Mouse (Mus musculus): ENCODE results near the gene Fam169b. TPM values are rescaled to one million over a fixed set of nuclear protein-coding genes. Genes with fewer than 3 reads are reported as not detected.
A peak's percentile ranks its signal among the peaks of the same experiment; 100 is the strongest.

Gene Fam169b
- 1 to 10 TPM; 1.1 to 1.7 TPM for total RNA-seq (2021)
- long read RNA-seq, experiment 1, partial matches to known transcripts = 0 of 1 reads
- long read RNA-seq, experiment 1, other reads (novel, unspliced or antisense) = 1 of 1 reads
- long read RNA-seq, experiment 2, partial matches to known transcripts = 0 of 1 reads
- long read RNA-seq, experiment 2, other reads (novel, unspliced or antisense) = 1 of 1 reads

GRCm38 (mm10) chr7:68273515-68273914 is at the start of gene Fam169b:
Fam169b (plus strand) TSS chr7:68273839.
- no peak for DNase-seq (ENCODE audit: low spot score in 2 of 2)

DNA sequence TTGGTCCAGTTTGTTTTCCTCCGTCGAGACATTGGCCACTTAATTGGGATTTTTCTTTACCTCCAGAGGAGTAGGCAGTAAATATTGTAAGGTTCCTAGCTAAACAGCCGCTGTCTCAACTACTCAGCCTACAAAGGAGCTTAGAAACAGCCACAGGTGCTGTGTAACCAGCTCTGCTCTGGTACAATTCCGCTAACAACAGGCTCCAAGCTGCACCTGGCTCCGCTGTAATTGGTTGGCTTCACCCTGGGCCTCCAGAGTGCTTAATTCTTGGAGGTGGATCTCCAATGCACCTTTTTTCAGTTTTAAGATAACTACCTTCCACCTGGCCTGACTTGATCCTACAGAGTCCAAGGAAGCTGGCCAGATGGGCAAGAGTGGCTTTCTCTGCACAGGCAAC is 49.6 kb upstream of the Fam169b start:
- DNase-seq (ENCODE audit: low spot score in 2 of 2) = no peak

DNA sequence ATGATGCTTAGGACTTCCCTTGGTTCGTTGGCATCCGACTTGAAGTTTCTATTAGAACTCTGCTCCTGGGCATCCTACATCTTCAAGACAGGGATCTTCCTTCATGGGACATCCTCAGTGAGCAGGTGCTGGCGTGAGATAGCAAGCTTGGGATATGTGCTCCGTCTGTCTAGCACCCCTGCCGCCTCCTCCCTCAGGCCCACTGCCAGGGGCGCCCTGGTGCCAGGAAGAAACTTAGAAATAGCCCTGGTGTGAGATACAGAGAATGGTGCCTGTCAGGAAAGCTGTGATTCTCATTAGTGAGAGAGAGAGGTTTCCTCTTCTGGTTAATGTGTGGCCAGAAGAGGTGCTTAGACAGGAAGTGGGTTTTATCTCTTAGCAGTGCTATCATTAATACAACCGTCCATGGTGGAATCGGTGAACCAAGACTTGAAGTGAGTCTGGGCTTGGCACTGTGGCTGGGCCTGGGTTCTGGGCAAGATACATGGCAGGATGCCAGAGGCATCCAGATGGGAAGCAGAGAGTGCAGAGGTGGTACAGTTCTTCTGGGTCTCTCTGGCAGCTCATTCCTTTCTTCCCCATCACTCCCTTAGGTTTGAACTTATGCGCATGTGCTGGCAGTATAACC is 48.1 kb upstream of the Fam169b start:
- peak; percentile 35 to 51 for DNase-seq (ENCODE audit: low spot score in 2 of 2)

GRCm38 (mm10) chr7:68227021-68227420 is 46.6 kb upstream of the Fam169b start:
- DNase-seq (ENCODE audit: low spot score in 2 of 2) = no peak

- no peak for DNase-seq (ENCODE audit: low spot score in 2 of 2)
Measured at GRCm38 (mm10) chr7:68227621-68228020, 46.0 kb upstream of the Fam169b start.

- no peak for DNase-seq (ENCODE audit: low spot score in 2 of 2)
Measured at GRCm38 (mm10) chr7:68228491-68228890, 45.1 kb upstream of the Fam169b start.

DNA sequence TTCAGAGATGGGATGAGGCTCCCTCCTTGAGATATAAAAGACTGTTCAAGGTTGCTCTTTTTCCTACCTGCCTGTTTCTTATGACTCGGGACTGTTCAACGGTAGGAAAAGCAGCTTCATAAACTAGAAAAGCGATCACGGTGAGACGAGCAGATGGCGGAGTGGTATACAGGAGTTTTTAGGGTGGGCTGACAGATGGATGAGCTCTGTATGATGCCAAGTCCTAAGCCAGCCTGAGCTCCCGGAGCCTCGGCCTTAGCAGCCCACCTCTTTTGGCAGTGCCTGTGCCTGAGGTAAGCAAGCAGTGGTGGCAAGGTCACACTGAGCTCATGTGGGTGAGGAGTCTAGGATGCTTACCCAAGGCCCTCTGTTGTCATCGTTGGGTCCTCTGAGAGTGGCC is 42.8 kb upstream of the Fam169b start:
- no peak for DNase-seq (ENCODE audit: low spot score in 2 of 2)

- DNase-seq (ENCODE audit: low spot score in 2 of 2) = no peak
Measured at GRCm38 (mm10) chr7:68232521-68232920, 41.1 kb upstream of the Fam169b start.

DNA sequence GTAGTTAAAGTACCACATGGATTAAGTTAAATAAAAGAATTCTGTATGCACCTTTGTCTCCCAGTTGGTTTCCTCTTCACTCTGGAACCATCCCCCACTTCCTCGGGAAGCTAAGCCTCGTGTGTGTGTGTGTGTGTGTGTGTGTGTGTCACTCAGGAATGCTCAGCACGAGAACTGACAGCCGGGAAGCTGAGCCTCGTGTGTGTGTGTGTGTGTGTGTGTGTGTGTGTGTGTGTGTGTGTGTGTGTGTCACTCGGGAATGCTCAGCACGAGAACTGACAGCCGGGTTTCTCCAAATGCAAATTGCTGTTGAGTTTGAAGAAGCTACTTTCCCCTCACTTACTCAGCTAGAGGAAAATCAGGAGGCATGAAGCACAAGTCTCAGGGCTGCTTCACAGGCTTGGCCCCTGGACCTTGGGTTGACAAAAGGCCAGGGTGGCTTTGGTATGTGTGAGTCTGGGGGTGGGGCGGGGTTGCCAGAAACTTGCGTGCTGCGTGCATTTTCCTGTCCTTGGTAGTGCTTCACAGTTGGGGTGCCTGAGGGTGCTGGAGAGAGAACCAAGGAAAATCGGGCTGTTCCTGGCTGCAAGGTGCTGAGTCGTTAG is 39.9 kb upstream of the Fam169b start:
- no peak for DNase-seq (ENCODE audit: low spot score in 2 of 2)

DNA sequence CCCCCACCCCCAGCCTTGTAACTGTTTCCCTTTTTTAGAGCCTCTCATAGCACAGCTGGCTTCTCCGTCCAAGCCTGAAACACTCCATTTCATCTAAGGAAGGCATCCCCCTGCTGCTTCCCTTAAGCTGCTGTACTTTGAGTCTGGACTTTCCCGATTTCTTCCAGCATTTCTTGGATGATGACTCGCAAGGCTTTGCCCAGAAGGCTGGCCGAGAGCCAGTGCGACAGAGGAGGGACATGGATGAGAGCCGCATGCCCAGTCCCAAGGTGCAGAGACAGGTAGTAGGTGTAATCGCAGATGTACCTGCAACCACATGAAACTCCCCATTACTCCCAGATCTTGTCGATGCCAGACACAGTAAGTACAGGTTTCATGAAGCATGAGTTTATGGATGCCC is 36.8 kb upstream of the Fam169b start:
- no peak for DNase-seq (ENCODE audit: low spot score in 2 of 2)

- no peak for DNase-seq (ENCODE audit: low spot score in 2 of 2)
Measured at GRCm38 (mm10) chr7:68239220-68239827, 34.3 kb upstream of the Fam169b start.

DNA sequence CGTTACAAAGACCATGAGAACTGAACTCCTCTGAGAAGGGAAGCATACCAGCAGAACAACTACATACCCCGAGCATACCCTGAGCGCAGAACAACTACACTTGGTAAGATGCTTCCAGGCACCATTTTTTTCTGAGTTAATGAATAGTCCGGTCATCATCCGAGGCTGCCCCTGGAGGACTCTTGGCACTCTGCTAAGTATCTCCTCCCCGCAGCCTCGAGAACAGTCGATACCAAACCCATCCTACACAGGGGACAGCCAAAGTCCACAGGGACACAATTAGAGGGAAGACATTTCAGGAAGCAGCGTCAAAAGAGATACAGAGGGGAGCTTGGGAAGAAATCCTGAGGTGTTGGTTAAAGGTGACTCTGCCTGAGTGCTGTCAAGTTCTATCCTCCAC is 32.4 kb upstream of the Fam169b start:
- DNase-seq (ENCODE audit: low spot score in 2 of 2) = no peak

GRCm38 (mm10) chr7:68245681-68246080 is 28.0 kb upstream of the Fam169b start:
- DNase-seq (ENCODE audit: low spot score in 2 of 2) = no peak

- no peak for DNase-seq (ENCODE audit: low spot score in 2 of 2)
Measured at GRCm38 (mm10) chr7:68246249-68246648, 27.4 kb upstream of the Fam169b start.

- no peak for DNase-seq (ENCODE audit: low spot score in 2 of 2)
Measured at GRCm38 (mm10) chr7:68250411-68250810, 23.2 kb upstream of the Fam169b start.

DNA sequence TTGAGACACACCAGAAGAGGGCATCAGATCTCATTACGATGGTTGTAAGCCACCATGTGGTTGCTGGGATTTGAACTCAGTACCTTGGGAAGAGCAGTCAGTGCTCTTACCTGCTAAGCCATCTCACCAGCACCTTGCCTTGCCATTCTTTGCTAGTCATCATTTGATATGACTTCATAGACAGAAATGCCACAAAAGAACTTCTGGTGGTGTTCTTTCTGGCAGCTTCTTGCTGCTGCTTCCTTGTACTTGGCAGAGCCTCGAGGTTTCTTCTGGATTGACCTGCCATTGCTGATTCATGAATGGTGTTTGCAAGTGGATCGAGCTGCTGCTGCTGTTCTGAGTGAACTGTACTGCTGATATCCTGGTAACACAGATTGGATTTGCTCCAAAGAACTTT is 22.7 kb upstream of the Fam169b start:
- no peak for DNase-seq (ENCODE audit: low spot score in 2 of 2)

DNA sequence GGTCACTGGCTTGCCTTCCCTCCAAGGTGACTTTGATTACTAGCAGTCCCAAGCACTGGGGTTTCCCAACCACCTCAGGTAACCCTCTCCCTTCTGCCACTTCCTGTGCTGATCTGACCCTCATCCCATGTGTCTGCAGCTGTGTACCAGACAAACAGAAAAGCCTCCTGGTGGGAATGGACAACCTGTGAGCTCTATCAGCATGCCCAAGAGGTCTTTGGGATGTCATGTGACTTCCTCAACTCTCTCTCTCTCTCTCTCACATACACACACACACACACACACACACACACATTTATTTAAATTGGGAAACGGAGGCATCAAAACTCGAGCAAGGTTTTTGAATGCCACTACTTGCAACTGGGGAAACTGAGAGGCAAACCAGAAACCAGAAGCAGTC is 15.9 kb upstream of the Fam169b start:
- DNase-seq (ENCODE audit: low spot score in 2 of 2) = no peak

GRCm38 (mm10) chr7:68258326-68259150 is 15.1 kb upstream of the Fam169b start:
- no peak for DNase-seq (ENCODE audit: low spot score in 2 of 2)

- no peak for DNase-seq (ENCODE audit: low spot score in 2 of 2)
Measured at GRCm38 (mm10) chr7:68259523-68260081, 14.0 kb upstream of the Fam169b start.

DNA sequence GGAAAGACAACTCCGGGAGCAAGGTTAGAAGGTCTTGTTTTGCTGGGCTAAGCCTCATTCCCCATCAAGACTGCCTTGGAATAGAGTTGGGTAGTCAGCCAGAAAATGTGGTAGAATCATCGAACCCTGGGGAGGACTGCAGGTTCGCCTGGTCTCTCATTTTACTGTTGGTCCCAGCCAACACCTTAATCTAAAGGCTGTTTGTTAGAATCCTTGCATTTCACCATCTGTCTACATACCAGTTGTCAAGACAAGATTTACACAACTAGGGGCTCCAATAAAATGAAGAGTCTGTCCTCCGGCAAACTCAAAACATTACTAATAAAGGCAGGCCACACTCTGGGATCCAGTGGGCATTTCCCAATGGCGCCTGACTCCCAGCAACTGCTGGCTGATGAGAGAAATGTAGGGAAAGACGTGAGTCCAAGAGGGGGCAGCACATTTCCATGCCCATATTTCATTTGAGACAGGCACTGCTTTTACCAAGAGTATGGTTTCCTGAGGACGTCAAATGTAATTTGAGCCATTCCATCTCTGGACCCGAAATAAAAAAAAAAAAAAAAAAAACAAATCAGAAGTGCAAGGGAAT is 10.9 kb upstream of the Fam169b start:
- DNase-seq (ENCODE audit: low spot score in 2 of 2) = no peak
